In genomic region chr1:185419805-185420204, GRCm38 (mm10) we compare ENCODE assay signal across 22 mouse cellular contexts. TPM values are rescaled to one million over a fixed set of nuclear protein-coding genes. Genes with fewer than 3 reads are reported as not detected.
A peak's percentile ranks its signal among the peaks of the same experiment; 100 is the strongest.
DNase-seq lines count a peak whose midpoint lies in the region; ATAC-seq lines count a peak whose summit lies in the region.
"Had no signal": no experiment of that assay in that cellular context is flagged by ENCODE, and none has a peak within 500 bp of the region (broad histone marks: within the 10 kb centered on the region; RNA-seq: fewer than 3 reads in every experiment).

No protein-coding gene starts in this region.

- no peaks in the 10 kb centered on the region for H3K9me3 ChIP-seq in heart, embryonic 11.5 days (replicated peaks; ENCODE audit: control insufficient read depth, low read length)
- no peaks in the 10 kb centered on the region for H3K9me3 ChIP-seq in liver, embryonic 12.5 days (replicated peaks)
- no peaks in the 10 kb centered on the region for H3K9me3 ChIP-seq in liver, embryonic 16.5 days (replicated peaks; ENCODE audit: control insufficient read depth, low read length)
- H3K9me3 ChIP-seq: embryonic facial prominence, embryonic 12.5 days; embryonic facial prominence, embryonic 15.5 days; heart, embryonic 10.5 days; hindbrain, embryonic 12.5 days; hindbrain, embryonic 15.5 days had no signal

- no peak overlapping the region for H3K4me2 ChIP-seq in heart, embryonic 11.5 days
- no peak overlapping the region for H3K4me2 ChIP-seq in liver, embryonic 12.5 days
- no peak overlapping the region for H3K4me2 ChIP-seq in liver, embryonic 16.5 days (ENCODE audit: low read depth, low read length)
- H3K4me2 ChIP-seq: embryonic facial prominence, embryonic 12.5 days; embryonic facial prominence, embryonic 15.5 days; hindbrain, embryonic 12.5 days; hindbrain, embryonic 15.5 days had no signal

- WGBS in heart, embryonic 11.5 days (ENCODE audit: insufficient replicate concordance) = 91% methylated on average over 5 of the region's 5 CpGs
- 62% methylated on average over 5 of the region's 5 CpGs for WGBS in liver, embryonic 12.5 days (ENCODE audit: insufficient replicate concordance)
- WGBS in liver, embryonic 16.5 days (ENCODE audit: insufficient replicate concordance) = 46% methylated on average over 5 of the region's 5 CpGs

- no peak overlapping the region for H3K9ac ChIP-seq in heart, embryonic 11.5 days (ENCODE audit: low read depth, low read length)
- peak overlapping the region; percentile 1; the same call in 1 of the 2 replicates for H3K9ac ChIP-seq in liver, embryonic 12.5 days
- no peak overlapping the region for H3K9ac ChIP-seq in liver, embryonic 16.5 days (ENCODE audit: low read depth, low read length)
- H3K9ac ChIP-seq: embryonic facial prominence, embryonic 12.5 days; embryonic facial prominence, embryonic 15.5 days; forebrain, postnatal 0 days; hindbrain, embryonic 12.5 days; hindbrain, embryonic 15.5 days had no signal

- H3K36me3 ChIP-seq in heart, embryonic 11.5 days (ENCODE audit: control insufficient read depth, insufficient read depth, low read length) = peaks cover 33% of the 10 kb centered on the region
- H3K36me3 ChIP-seq in liver, embryonic 12.5 days = peaks cover 98% of the 10 kb centered on the region
- peaks cover 39% of the 10 kb centered on the region for H3K36me3 ChIP-seq in liver, embryonic 16.5 days (ENCODE audit: control insufficient read depth, insufficient read depth)

- no peak for DNase-seq in heart, adult 9 months (ENCODE audit: low spot score in 2 of 2)
- DNase-seq in liver = no peak
- DNase-seq in Muller cell, postnatal 12 days (ENCODE audit: inconsistent ontology term) = no peak
- DNase-seq in spleen, postnatal 4 days (ENCODE audit: low spot score in 2 of 2) = no peak
- DNase-seq: adrenal gland, adult 2 months; adrenal gland, postnatal 25 days; cerebellum, adult 11 months; cerebellum, adult 2 months; cerebellum, adult 9-11 months; cerebellum, postnatal 25 days; forebrain, postnatal 0 days; gastrocnemius, postnatal 25 days; heart, adult 18-20 months had no signal

- H3K4me1 ChIP-seq in heart, embryonic 11.5 days (ENCODE audit: control insufficient read depth, insufficient read depth, low read length) = no peaks in the 10 kb centered on the region; the same call in 1 of the 2 replicates
- peaks cover 31% of the 10 kb centered on the region for H3K4me1 ChIP-seq in liver, embryonic 12.5 days
- peaks cover 12% of the 10 kb centered on the region for H3K4me1 ChIP-seq in liver, embryonic 16.5 days (ENCODE audit: control insufficient read depth, low read depth, low read length)
- H3K4me1 ChIP-seq: embryonic facial prominence, embryonic 12.5 days; embryonic facial prominence, embryonic 15.5 days; heart, embryonic 10.5 days; hindbrain, embryonic 12.5 days; hindbrain, embryonic 15.5 days had no signal

- no peaks in the 10 kb centered on the region for H3K27me3 ChIP-seq in heart, embryonic 11.5 days (ENCODE audit: control insufficient read depth, insufficient read depth, low read length)
- H3K27me3 ChIP-seq in liver, embryonic 12.5 days (replicated peaks) = no peaks in the 10 kb centered on the region
- no peaks in the 10 kb centered on the region for H3K27me3 ChIP-seq in liver, embryonic 16.5 days (ENCODE audit: control insufficient read depth, insufficient read depth, low read depth, low read length)
- H3K27me3 ChIP-seq: embryonic facial prominence, embryonic 12.5 days; embryonic facial prominence, embryonic 15.5 days; hindbrain, embryonic 12.5 days; hindbrain, embryonic 15.5 days had no signal

- 0 out of 2 replicates have a peak, but pooled peaks have one; percentile 26 for ATAC-seq in heart, embryonic 11.5 days (replicated peaks; ENCODE audit: insufficient number of reproducible peaks, low FRiP score, low TSS enrichment)
- no peak for ATAC-seq in liver, embryonic 12.5 days
- no peak for ATAC-seq in liver, embryonic 16.5 days (ENCODE audit: low read depth)
- ATAC-seq: forebrain, embryonic 14.5 days; forebrain, postnatal 0 days had no signal

- H3K27ac ChIP-seq in heart, embryonic 11.5 days (ENCODE audit: low read depth, low read length) = no peak overlapping the region
- H3K27ac ChIP-seq in liver, embryonic 12.5 days = peak overlapping the region; percentile 68
- H3K27ac ChIP-seq in liver, embryonic 16.5 days (ENCODE audit: low read length) = 0 out of 2 replicates have a peak overlapping the region, but pooled peaks have one; percentile 4
- H3K27ac ChIP-seq: embryonic facial prominence, embryonic 12.5 days; embryonic facial prominence, embryonic 15.5 days; heart, embryonic 10.5 days; hindbrain, embryonic 12.5 days; hindbrain, embryonic 15.5 days had no signal

- no peak overlapping the region for H3K4me3 ChIP-seq in heart, embryonic 11.5 days (ENCODE audit: low read depth, low read length)
- H3K4me3 ChIP-seq in liver, embryonic 12.5 days = no peak overlapping the region
- no peak overlapping the region for H3K4me3 ChIP-seq in liver, embryonic 16.5 days (ENCODE audit: low read depth, low read length)
- H3K4me3 ChIP-seq: embryonic facial prominence, embryonic 12.5 days; embryonic facial prominence, embryonic 15.5 days; heart, embryonic 10.5 days; hindbrain, embryonic 12.5 days; hindbrain, embryonic 15.5 days had no signal

RNA-seq across cellular contexts. Expression of gene Slc30a10, which starts 34.8 kb away (rescaled TPM):
- 3.9 and 5.0 TPM in 2 replicates for polyA plus RNA-seq in heart, embryonic 11.5 days (2014; fragmentation: Nextera tagmentation; extraction: Ambion mirVana)
- polyA plus RNA-seq in liver, embryonic 12.5 days (2016; fragmentation: Nextera tagmentation; extraction: Ambion mirVana) = 17.6 and 18.5 TPM in 2 replicates
- polyA plus RNA-seq in liver, embryonic 16.5 days (2015; fragmentation: Nextera tagmentation; extraction: Ambion mirVana) = 13.0 and 15.6 TPM in 2 replicates
- polyA plus RNA-seq: adrenal gland, adult 2 months had no signal

RNA-seq across cellular contexts. Expression of gene Eprs, which starts 57.0 kb away (rescaled TPM):
- 111 and 122 TPM in 2 replicates for polyA plus RNA-seq in heart, embryonic 11.5 days (2014; fragmentation: Nextera tagmentation; extraction: Ambion mirVana)
- 131 and 136 TPM in 2 replicates for polyA plus RNA-seq in liver, embryonic 12.5 days (2016; fragmentation: Nextera tagmentation; extraction: Ambion mirVana)
- polyA plus RNA-seq in liver, embryonic 16.5 days (2015; fragmentation: Nextera tagmentation; extraction: Ambion mirVana) = 67.2 and 79.3 TPM in 2 replicates
